In genomic region chr4:155769880-155770512, GRCm38 (mm10) we compare ENCODE assay signal across 8 mouse cellular contexts. TPM values are rescaled to one million over a fixed set of nuclear protein-coding genes. Genes with fewer than 3 reads are reported as not detected.
A peak's percentile ranks its signal among the peaks of the same experiment; 100 is the strongest.
DNase-seq lines count a peak whose midpoint lies in the region; ATAC-seq and TF ChIP-seq lines count a peak whose summit lies in the region.

No protein-coding gene starts in this region.

- CTCF ChIA-PET in Patski (lab: Charles Lee) = interaction anchor here (1.0 to 1.4 kb wide), 2 partner anchors 11 to 14 kb away, joined by 4 read pairs; no protein-coding TSS in a partner anchor

- POLR2A ChIA-PET in Patski (lab: Charles Lee) = no interaction called here

- in situ Hi-C loops in Patski (cut with MboI; ENCODE audit: low pct_unique_long_range_greater_than_20kb) = loop anchor here (10.0 kb wide), 1 partner anchor 285 kb away; no protein-coding TSS in a partner anchor

- H3K4me2 ChIP-seq in hindbrain, embryonic 16.5 days (ENCODE audit: low read length) = peak overlapping the region; percentile 88

- H3K9me3 ChIP-seq in hindbrain, embryonic 16.5 days (ENCODE audit: control insufficient read depth, low read length) = no peaks in the 10 kb centered on the region

- H3K4me1 ChIP-seq in hindbrain, embryonic 16.5 days (ENCODE audit: control insufficient read depth, insufficient read depth, low read depth, low read length) = peaks cover 19% of the 10 kb centered on the region

- H3K36me3 ChIP-seq in hindbrain, embryonic 16.5 days (ENCODE audit: control insufficient read depth, insufficient read depth, low read length) = no peaks in the 10 kb centered on the region

- TF ChIP-seq CTCF in Patski (IDR thresholded peaks at IDR 0.05) = no peak

- H3K27ac ChIP-seq in hindbrain, embryonic 16.5 days (ENCODE audit: low read depth, low read length) = peak overlapping the region; percentile 75

- under 1% methylated on average over 35 of the region's 39 CpGs for WGBS in hindbrain, embryonic 16.5 days

- H3K4me3 ChIP-seq in hindbrain, embryonic 16.5 days (ENCODE audit: low read length) = peak overlapping the region; percentile 48

- ATAC-seq in Patski = peak; percentile 67
- peak; percentile 82 for ATAC-seq in hindbrain, embryonic 16.5 days

- peak overlapping the region; percentile 79 for H3K9ac ChIP-seq in hindbrain, embryonic 16.5 days (ENCODE audit: low read depth, low read length)

- DNase-seq in Patski (ENCODE audit: low read depth, low spot score) = no peak
- peak; percentile 97 to 99 for DNase-seq in cerebellum, postnatal 25 days
- peak; percentile 93 for DNase-seq in gastrocnemius, adult 18-20 months (ENCODE audit: low spot score)
- DNase-seq in left cerebral cortex, adult 11 months (ENCODE audit: low spot score) = peak; percentile 75
- peak; percentile 92 to 94 for DNase-seq in lung, postnatal 4 days
- peak; percentile 90 for DNase-seq in retina, postnatal 1 day
- DNase-seq in urinary bladder, adult 18-20 months (ENCODE audit: low spot score in 2 of 2) = peak; percentile 85 to 92

- H3K27me3 ChIP-seq in Patski = no peaks in the 10 kb centered on the region
- peaks cover 11% of the 10 kb centered on the region for H3K27me3 ChIP-seq in hindbrain, embryonic 16.5 days (replicated peaks; ENCODE audit: control insufficient read depth, insufficient read depth, low read length)

RNA-seq across cellular contexts. Expression of gene Vwa1, which starts 4.5 kb away (rescaled TPM):
- polyA plus RNA-seq in Patski (2021) = 0.47 TPM
- total RNA-seq in gastrocnemius, adult 18-20 months (2021) = 1 to 10 TPM; 5.3 to 9.7 TPM
- polyA plus RNA-seq in hindbrain, embryonic 16.5 days (2015; fragmentation: Nextera tagmentation; extraction: Ambion mirVana) = 38.0 and 39.0 TPM in 2 replicates

RNA-seq across cellular contexts. Expression of gene Atad3a, which starts 9.1 kb away (rescaled TPM):
- 53.3 TPM for polyA plus RNA-seq in Patski (2021)
- total RNA-seq in gastrocnemius, adult 18-20 months (2021) = 10 to 100 TPM; 25.0 to 28.1 TPM
- polyA plus RNA-seq in hindbrain, embryonic 16.5 days (2015; fragmentation: Nextera tagmentation; extraction: Ambion mirVana) = 93.9 and 100 TPM in 2 replicates

RNA-seq across cellular contexts. Expression of gene Tmem88b, which starts 15.7 kb away (rescaled TPM):
- polyA plus RNA-seq in Patski (2021) = 0.05 TPM
- total RNA-seq in gastrocnemius, adult 18-20 months (2021) = under 1 TPM; 0.39 to 0.47 TPM
- 0.89 and 1.3 TPM in 2 replicates for polyA plus RNA-seq in hindbrain, embryonic 16.5 days (2015; fragmentation: Nextera tagmentation; extraction: Ambion mirVana)

RNA-seq across cellular contexts. Expression of gene Ankrd65, which starts 20.2 kb away (rescaled TPM):
- not detected for polyA plus RNA-seq in Patski (2021)
- not detected for total RNA-seq in gastrocnemius, adult 18-20 months (2021)
- polyA plus RNA-seq in hindbrain, embryonic 16.5 days (2015; fragmentation: Nextera tagmentation; extraction: Ambion mirVana) = not detected in 2 replicates

RNA-seq across cellular contexts. Expression of gene Mrpl20, which starts 32.7 kb away (rescaled TPM):
- polyA plus RNA-seq in Patski (2021) = 124 TPM
- total RNA-seq in gastrocnemius, adult 18-20 months (2021) = 10 to 100 TPM; 50.3 to 54.0 TPM
- 251 and 267 TPM in 2 replicates for polyA plus RNA-seq in hindbrain, embryonic 16.5 days (2015; fragmentation: Nextera tagmentation; extraction: Ambion mirVana)

Comparison
In these comparisons a context has a peak if more than half of its experiments do, and no peak if none do; other contexts are left out.
1. RNA of gene Vwa1, which starts 4.5 kb away (polyA plus RNA-seq): 38.0 to 39.0 TPM in hindbrain, embryonic 16.5 days; 0.47 TPM in Patski (single experiment); every median in the first group is over 10 times any median in the second.